Comparison of ENCODE assay signal across 40 mouse cellular contexts in the genomic region with DNA sequence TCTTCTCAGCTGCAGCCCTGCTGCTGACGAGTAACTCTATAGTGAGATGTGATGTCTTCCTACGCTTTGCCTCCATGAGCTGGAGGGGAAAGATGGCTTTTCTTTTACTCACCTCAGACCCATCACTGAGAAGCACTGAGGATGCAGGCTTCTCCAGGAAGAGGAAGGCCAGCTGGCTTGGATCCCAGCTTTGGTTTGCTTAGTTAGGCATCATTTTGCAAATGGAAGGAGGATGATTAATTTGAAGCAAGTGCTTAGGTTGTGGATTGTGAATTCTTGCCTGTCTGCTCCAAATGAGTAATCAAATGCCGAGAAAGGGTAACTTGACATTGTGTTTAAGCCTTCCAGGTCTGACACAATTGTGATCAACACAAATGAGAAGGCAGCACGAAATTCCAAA. TPM values are rescaled to one million over a fixed set of nuclear protein-coding genes. Genes with fewer than 3 reads are reported as not detected.
DNase-seq lines count a peak whose midpoint lies in the region; ATAC-seq and TF ChIP-seq lines count a peak whose summit lies in the region.
"Had no signal": no experiment of that assay in that cellular context is flagged by ENCODE, and none has a peak within 500 bp of the region (broad histone marks: within the 10 kb centered on the region; RNA-seq: fewer than 3 reads in every experiment).

No protein-coding gene starts in this region.

- H3K4me2 ChIP-seq in lung, embryonic 14.5 days, result no peak overlapping the region
- no peak overlapping the region for H3K4me2 ChIP-seq in hindbrain, embryonic 16.5 days (ENCODE audit: low read length)
- H3K4me2 ChIP-seq: forebrain, embryonic 13.5 days; heart, embryonic 15.5 days; intestine, embryonic 15.5 days; limb, embryonic 13.5 days; liver, embryonic 11.5 days; midbrain, embryonic 15.5 days had no signal

- no peak for TF ChIP-seq RAD21 in MEL (IDR thresholded peaks at IDR 0.05; ENCODE audit: low read depth, low read length)

- no peaks in the 10 kb centered on the region for H3K4me1 ChIP-seq in lung, embryonic 14.5 days (ENCODE audit: insufficient read depth)
- peaks cover 16 to 18% of the 10 kb centered on the region in 2 experiments for H3K4me1 ChIP-seq in MEL (ENCODE audit: control insufficient read depth in 1 of 2, insufficient read depth in 2 of 2, low read length in 2 of 2)
- H3K4me1 ChIP-seq in embryonic fibroblast, embryonic 13.5 days (ENCODE audit: control insufficient read depth, insufficient read depth, low read length), result no peaks in the 10 kb centered on the region
- H3K4me1 ChIP-seq in hindbrain, embryonic 16.5 days (ENCODE audit: control insufficient read depth, insufficient read depth, low read depth, low read length), result no peaks in the 10 kb centered on the region
- H3K4me1 ChIP-seq: forebrain, embryonic 13.5 days; heart, embryonic 10.5 days; heart, embryonic 15.5 days; intestine, embryonic 15.5 days; limb, embryonic 13.5 days; midbrain, embryonic 10.5 days; midbrain, embryonic 15.5 days had no signal

- no peak for TF ChIP-seq CTCF in lung, embryonic 14.5 days (IDR thresholded peaks at IDR 0.05; ENCODE audit: low read depth)
- TF ChIP-seq CTCF in MEL (IDR thresholded peaks at IDR 0.05 in 2 of 3, conservative IDR thresholded peaks at IDR 0.05 in 1 of 3; ENCODE audit: control insufficient read depth in 1 of 3, insufficient read depth in 1 of 3, low read depth in 2 of 3, low read length in 3 of 3, poor library complexity in 1 of 3, severe bottlenecking in 1 of 3), result no peak
- TF ChIP-seq CTCF in embryonic fibroblast, embryonic 13.5 days (IDR thresholded peaks at IDR 0.05; ENCODE audit: borderline replicate concordance, insufficient read depth, low read length), result no peak

- no peak for ATAC-seq in lung, embryonic 14.5 days (ENCODE audit: insufficient read depth)
- no peak for ATAC-seq in hindbrain, embryonic 16.5 days
- ATAC-seq: CD4-positive, CD25-positive, alpha-beta regulatory T cell, adult 4 months; forebrain, embryonic 13.5 days; hindbrain, postnatal 0 days; intestine, embryonic 15.5 days; lung, postnatal 0 days; midbrain, embryonic 15.5 days had no signal

- no peak for TF ChIP-seq POLR2A in MEL (IDR thresholded peaks at IDR 0.05; ENCODE audit: control insufficient read depth in 1 of 2, insufficient read depth in 1 of 2, low read depth in 1 of 2, low read length in 2 of 2, poor library complexity in 1 of 2)
- no peak for TF ChIP-seq POLR2A in embryonic fibroblast, embryonic 13.5 days (IDR thresholded peaks at IDR 0.05; ENCODE audit: low read depth, low read length)

- H3K4me3 ChIP-seq in lung, embryonic 14.5 days (ENCODE audit: low read depth, low read length), result no peak overlapping the region
- H3K4me3 ChIP-seq in MEL (ENCODE audit: control insufficient read depth in 1 of 2, insufficient read depth in 1 of 2, low read depth in 2 of 2, low read length in 2 of 2), result no peak overlapping the region
- no peak overlapping the region for H3K4me3 ChIP-seq in embryonic fibroblast, embryonic 13.5 days (ENCODE audit: insufficient read depth, low read length)
- no peak overlapping the region for H3K4me3 ChIP-seq in hindbrain, embryonic 16.5 days (ENCODE audit: low read length)
- H3K4me3 ChIP-seq: forebrain, embryonic 13.5 days; heart, embryonic 10.5 days; heart, embryonic 15.5 days; intestine, embryonic 15.5 days; limb, embryonic 13.5 days; midbrain, embryonic 10.5 days; midbrain, embryonic 15.5 days had no signal

- no peak overlapping the region for H3K9ac ChIP-seq in lung, embryonic 14.5 days
- no peak overlapping the region for H3K9ac ChIP-seq in MEL (ENCODE audit: control insufficient read depth, low read depth, low read length, poor library complexity, severe bottlenecking)
- no peak overlapping the region for H3K9ac ChIP-seq in hindbrain, embryonic 16.5 days (ENCODE audit: low read depth, low read length)
- H3K9ac ChIP-seq: forebrain, embryonic 13.5 days; heart, embryonic 15.5 days; intestine, embryonic 15.5 days; limb, embryonic 13.5 days; midbrain, embryonic 15.5 days had no signal

- H3K9me3 ChIP-seq in lung, embryonic 14.5 days (ENCODE audit: low read depth, low read length), result no peaks in the 10 kb centered on the region
- no peaks in the 10 kb centered on the region for H3K9me3 ChIP-seq in MEL (replicated peaks; ENCODE audit: insufficient read depth, low read length)
- H3K9me3 ChIP-seq in hindbrain, embryonic 16.5 days (ENCODE audit: control insufficient read depth, low read length), result no peaks in the 10 kb centered on the region
- H3K9me3 ChIP-seq: forebrain, embryonic 13.5 days; heart, embryonic 10.5 days; heart, embryonic 15.5 days; intestine, embryonic 15.5 days; limb, embryonic 13.5 days; midbrain, embryonic 10.5 days; midbrain, embryonic 15.5 days had no signal

- H3K79me2 ChIP-seq in MEL (ENCODE audit: control insufficient read depth, insufficient read depth, low read length, poor library complexity), result no peaks in the 10 kb centered on the region

- DNase-seq in cerebellum, postnatal 10 days, result peak; percentile 49 to 64
- no peak for DNase-seq in cerebellum, adult 9-10 months
- peak; percentile 66 for DNase-seq in lung, embryonic 14.5 days
- DNase-seq in lung, postnatal 36 days, result no peak
- DNase-seq in MEL (ENCODE audit: low read depth, low spot score), result no peak
- no peak for DNase-seq in gastrocnemius, postnatal 14 days
- DNase-seq: adrenal gland, postnatal 25 days; cerebellum, adult 8-10 months; gastrocnemius, postnatal 25 days; heart, adult 11 months; kidney, adult 9 months; right cerebral cortex, adult 18-20 months; spleen, adult 18-20 months; thymus, adult 2 months; thymus, postnatal 36 days had no signal

- no peaks in the 10 kb centered on the region for H3K36me3 ChIP-seq in lung, embryonic 14.5 days (ENCODE audit: insufficient read depth)
- H3K36me3 ChIP-seq in MEL (ENCODE audit: control insufficient read depth in 1 of 2, insufficient read depth in 2 of 2, low read length in 2 of 2), result peaks cover 2 to 17% of the 10 kb centered on the region in 2 experiments; a peak in 3 of 4 replicates
- H3K36me3 ChIP-seq in hindbrain, embryonic 16.5 days (ENCODE audit: control insufficient read depth, insufficient read depth, low read length), result no peaks in the 10 kb centered on the region
- H3K36me3 ChIP-seq: heart, embryonic 10.5 days; heart, embryonic 15.5 days; intestine, embryonic 15.5 days; limb, embryonic 13.5 days; midbrain, embryonic 10.5 days; midbrain, embryonic 15.5 days had no signal

- H3K27ac ChIP-seq in lung, embryonic 14.5 days (ENCODE audit: low read depth), result no peak overlapping the region
- H3K27ac ChIP-seq in MEL (ENCODE audit: control insufficient read depth, low read depth, low read length), result no peak overlapping the region
- peak overlapping the region; percentile 34; the same call in 1 of the 2 replicates for H3K27ac ChIP-seq in embryonic fibroblast, embryonic 13.5 days (ENCODE audit: insufficient read depth, low read length)
- no peak overlapping the region for H3K27ac ChIP-seq in hindbrain, embryonic 16.5 days (ENCODE audit: low read depth, low read length)
- H3K27ac ChIP-seq: forebrain, embryonic 13.5 days; heart, embryonic 10.5 days; heart, embryonic 15.5 days; hindbrain, postnatal 0 days; intestine, embryonic 15.5 days; limb, embryonic 13.5 days; midbrain, embryonic 10.5 days; midbrain, embryonic 15.5 days had no signal

- WGBS in lung, embryonic 14.5 days, result 35% methylated on average over 4 of the region's 4 CpGs
- 77% methylated on average over 4 of the region's 4 CpGs for WGBS in hindbrain, embryonic 16.5 days

- no peaks in the 10 kb centered on the region for H3K27me3 ChIP-seq in lung, embryonic 14.5 days (ENCODE audit: insufficient read depth, low read length)
- no peaks in the 10 kb centered on the region for H3K27me3 ChIP-seq in MEL (ENCODE audit: control insufficient read depth in 1 of 2, insufficient read depth in 2 of 2, low read length in 2 of 2)
- H3K27me3 ChIP-seq in hindbrain, embryonic 16.5 days (replicated peaks; ENCODE audit: control insufficient read depth, insufficient read depth, low read length), result no peaks in the 10 kb centered on the region
- H3K27me3 ChIP-seq: forebrain, embryonic 13.5 days; heart, embryonic 15.5 days; intestine, embryonic 15.5 days; limb, embryonic 13.5 days; midbrain, embryonic 15.5 days had no signal

- intact Hi-C loops in gastrocnemius, postnatal 14 days (cut with DNase I; ENCODE audit: low total_unique reads), result no loop called here

- no peak for TF ChIP-seq EP300 in MEL (IDR thresholded peaks at IDR 0.05; ENCODE audit: low read depth in 1 of 2, low read length in 2 of 2)

TF ChIP-seq in MEL, 35 proteins besides CTCF, POLR2A, EP300 and RAD21 (continues in another document):
- 0 out of 4 replicates have a peak, but pooled peaks of 1 of the 2 experiments have one; percentile 12 for TF ChIP-seq USF2 (IDR thresholded peaks at IDR 0.05; ENCODE audit: borderline replicate concordance in 1 of 2, insufficient read depth in 1 of 2, low read depth in 1 of 2, low read length in 2 of 2)
- TF ChIP-seq SMC3 (IDR thresholded peaks at IDR 0.05; ENCODE audit: low read depth, low read length), result no peak

RNA-seq across cellular contexts. Expression of gene Anln, which starts 10.0 kb away (rescaled TPM):
- polyA plus RNA-seq in lung, embryonic 14.5 days (2014; fragmentation: Nextera tagmentation; extraction: Ambion mirVana), result 68.6 and 74.1 TPM in 2 replicates
- 93.3 and 105 TPM in 2 replicates for total RNA-seq in MEL (2012; rRNA removed)
- polyA plus RNA-seq in MEL (2012; ENCODE audit: insufficient read depth in 1 of 2, insufficient read length in 2 of 2, low read depth in 1 of 2, low replicate concordance in 2 of 2, missing spikeins in 1 of 2), result 100 to 1,000 TPM in 1 of 2 experiments, 10 to 100 TPM in 1; 93.3 to 114 TPM
- 89.1 and 107 TPM in 2 replicates for polyA plus RNA-seq in embryonic fibroblast, embryonic 13.5 days (2011; ENCODE audit: insufficient read length, low read depth, missing spikeins)
- 4.1 and 6.2 TPM in 2 replicates for polyA plus RNA-seq in hindbrain, embryonic 16.5 days (2015; fragmentation: Nextera tagmentation; extraction: Ambion mirVana)
- 1 to 10 TPM; 4.9 to 5.1 TPM for total RNA-seq in gastrocnemius, postnatal 14 days (2021)

RNA-seq across cellular contexts. Expression of gene 9530077C05Rik, which starts 12.3 kb away (rescaled TPM):
- polyA plus RNA-seq in lung, embryonic 14.5 days (2014; fragmentation: Nextera tagmentation; extraction: Ambion mirVana), result 4.9 and 5.6 TPM in 2 replicates
- 4.1 and 4.5 TPM in 2 replicates for total RNA-seq in MEL (2012; rRNA removed)
- 1 to 10 TPM in 1 of 2 experiments, not detected in 1; 6.9 TPM for polyA plus RNA-seq in MEL (2012; ENCODE audit: insufficient read depth in 1 of 2, insufficient read length in 2 of 2, low read depth in 1 of 2, low replicate concordance in 2 of 2, missing spikeins in 1 of 2)
- polyA plus RNA-seq in embryonic fibroblast, embryonic 13.5 days (2011; ENCODE audit: insufficient read length, low read depth, missing spikeins), result 0.84 and 1.1 TPM in 2 replicates
- polyA plus RNA-seq in hindbrain, embryonic 16.5 days (2015; fragmentation: Nextera tagmentation; extraction: Ambion mirVana), result 16.0 and 19.3 TPM in 2 replicates
- under 1 TPM; 0.33 to 0.39 TPM for total RNA-seq in gastrocnemius, postnatal 14 days (2021)

RNA-seq across cellular contexts. Expression of gene Gm17545, which starts 55.1 kb away (rescaled TPM):
- not detected in 2 replicates for polyA plus RNA-seq in lung, embryonic 14.5 days (2014; fragmentation: Nextera tagmentation; extraction: Ambion mirVana)
- not detected in 2 replicates for total RNA-seq in MEL (2012; rRNA removed)
- not detected for polyA plus RNA-seq in MEL (2012; ENCODE audit: insufficient read depth in 1 of 2, insufficient read length in 2 of 2, low read depth in 1 of 2, low replicate concordance in 2 of 2, missing spikeins in 1 of 2)
- polyA plus RNA-seq in embryonic fibroblast, embryonic 13.5 days (2011; ENCODE audit: insufficient read length, low read depth, missing spikeins), result not detected in 2 replicates
- not detected in 2 replicates for polyA plus RNA-seq in hindbrain, embryonic 16.5 days (2015; fragmentation: Nextera tagmentation; extraction: Ambion mirVana)
- total RNA-seq in gastrocnemius, postnatal 14 days (2021), result not detected
- total RNA-seq: adrenal gland, adult 18-20 months; adrenal gland, postnatal 25 days; common myeloid progenitor, adult 5-6 weeks; gastrocnemius, postnatal 25 days; heart, postnatal 25 days; hindbrain, postnatal 0 days; layer of hippocampus, adult 8-10 months; layer of hippocampus, postnatal 25 days; left cerebral cortex, adult 8-10 months; left cerebral cortex, postnatal 36 days; neutrophil, adult 5-6 weeks had no signal
- polyA plus RNA-seq: CD4-positive, CD25-positive, alpha-beta regulatory T cell, adult 4 months; embryonic facial prominence, embryonic 14.5 days; forebrain, embryonic 13.5 days; heart, embryonic 10.5 days; heart, embryonic 15.5 days; hindbrain, embryonic 11.5 days; hindbrain, postnatal 0 days; intestine, embryonic 15.5 days; limb, embryonic 13.5 days; liver, embryonic 11.5 days; liver, embryonic 16.5 days; lung, postnatal 0 days; midbrain, embryonic 10.5 days; midbrain, embryonic 15.5 days; neural tube, embryonic 11.5 days; thymus, adult 2 months had no signal

Comparison
In these comparisons a context has a peak if more than half of its experiments do, and no peak if none do; other contexts are left out.
1. DNase-seq: peak in cerebellum, postnatal 10 days (2 of 2) and lung, embryonic 14.5 days (single experiment); none in cerebellum, adult 9-10 months (single experiment), lung, postnatal 36 days (single experiment), MEL (single experiment) and gastrocnemius, postnatal 14 days (single experiment).